Mouse (Mus musculus) layer of hippocampus, adult 18-20 months (tissue): ENCODE data around the gene Krtap5-5. TPM values are rescaled to one million over a fixed set of nuclear protein-coding genes. Genes with fewer than 3 reads are reported as not detected.

Experiments used
- total RNA-seq, 2 experiments: library from RNA; stranded (reverse); gene quantifications; 2 replicates each; pipeline ENCODE4 v1.2.3; 2021

The Krtap5-5 gene
- total RNA-seq, 2 experiments from 2014 or later = not detected

Other genes with a start within 250 kb of the Krtap5-5 start
- 10 to 100 TPM; 29.0 to 32.0 TPM for gene Mob2, start 168.9 kb downstream of the Krtap5-5 start, total RNA-seq
- gene Dusp8, start 134.1 kb downstream of the Krtap5-5 start, total RNA-seq = 100 to 1,000 TPM; 130 to 133 TPM
- gene Gm45618, start 109.2 kb downstream of the Krtap5-5 start, total RNA-seq = not detected
- not detected for gene Gm39115, start 93.9 kb downstream of the Krtap5-5 start, total RNA-seq
- not detected for gene Gm45337, start 85.4 kb downstream of the Krtap5-5 start, total RNA-seq
- gene Gm29735, start 72.9 kb downstream of the Krtap5-5 start, total RNA-seq = not detected
- not detected for gene Gm4553, start 64.2 kb downstream of the Krtap5-5 start, total RNA-seq
- not detected for gene Krtap5-2, start 54.0 kb downstream of the Krtap5-5 start, total RNA-seq
- gene Gm10153, start 39.6 kb downstream of the Krtap5-5 start, total RNA-seq = not detected
- gene Krtap5-3, start 28.6 kb downstream of the Krtap5-5 start, total RNA-seq = not detected
- not detected for gene Gm7579, start 18.1 kb downstream of the Krtap5-5 start, total RNA-seq
- not detected for gene Gm40460, start 11.1 kb upstream of the Krtap5-5 start, total RNA-seq
- gene Gm2431, start 28.4 kb upstream of the Krtap5-5 start, total RNA-seq = not detected
- gene Gm4559, start 44.4 kb upstream of the Krtap5-5 start, total RNA-seq = not detected
- gene Krtap5-1, start 67.1 kb upstream of the Krtap5-5 start, total RNA-seq = not detected
- gene Krtap5-4, start 73.6 kb upstream of the Krtap5-5 start, total RNA-seq = not detected
- 10 to 100 TPM; 36.8 to 37.1 TPM for gene Ifitm10, start 143.8 kb upstream of the Krtap5-5 start, total RNA-seq
- gene Gm49369, start 152.7 kb upstream of the Krtap5-5 start, total RNA-seq = 1 to 10 TPM in 1 of 2 experiments, under 1 TPM in 1; 0.94 to 6.7 TPM
- gene Ctsd, start 158.1 kb upstream of the Krtap5-5 start, total RNA-seq = 100 to 1,000 TPM; 303 to 349 TPM
- not detected for gene Syt8, start 204.9 kb upstream of the Krtap5-5 start, total RNA-seq
- gene Tnni2, start 211.8 kb upstream of the Krtap5-5 start, total RNA-seq = 1 to 10 TPM in 1 of 2 experiments, not detected in 1; 1.2 TPM
- 1 to 10 TPM; 2.6 to 3.1 TPM for gene Lsp1, start 230.8 kb upstream of the Krtap5-5 start, total RNA-seq